Mouse (Mus musculus): ENCODE data around the gene Kremen1.
A peak's percentile ranks its signal among the peaks of the same experiment; 100 is the strongest.

Gene Kremen1

DNA sequence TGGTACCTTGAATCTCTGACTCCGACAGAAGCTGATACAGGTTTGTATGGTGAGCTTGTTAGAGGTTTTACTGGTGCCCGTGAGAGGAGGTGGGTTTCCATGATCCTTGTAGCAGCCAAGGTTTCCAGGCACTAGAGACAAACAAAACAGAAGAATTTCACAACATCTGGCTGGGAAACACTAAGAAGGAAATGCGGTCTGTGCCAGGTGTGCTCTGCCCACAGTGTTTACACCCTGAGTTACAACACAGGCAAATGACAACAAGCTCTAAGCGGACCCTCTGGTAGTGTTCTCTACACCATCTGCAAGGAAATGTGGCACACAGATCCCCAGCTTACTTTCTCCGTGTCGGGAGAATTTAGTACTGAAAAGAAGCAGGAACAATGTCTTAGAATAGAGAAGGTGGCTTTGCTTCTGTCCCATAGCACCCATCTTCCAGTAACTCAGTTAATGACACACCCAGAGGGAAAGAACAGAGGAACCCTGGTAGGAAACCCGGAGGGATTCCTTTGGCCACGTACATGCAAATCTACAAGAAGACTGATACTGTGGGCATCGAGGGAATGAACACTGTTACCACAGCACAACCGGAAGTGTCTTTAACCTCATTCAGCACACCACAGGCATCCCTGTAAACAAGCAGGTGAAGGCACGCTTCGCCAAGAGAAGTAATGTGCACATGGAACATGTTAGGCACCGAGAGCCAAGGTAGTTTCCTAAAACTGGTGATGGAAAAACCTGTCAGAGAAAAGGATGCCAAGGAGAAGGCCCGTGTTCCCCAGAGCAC is 45.8 kb downstream of the Kremen1 start:
- peak; percentile 56 for DNase-seq (ENCODE audit: low spot score)

DNA sequence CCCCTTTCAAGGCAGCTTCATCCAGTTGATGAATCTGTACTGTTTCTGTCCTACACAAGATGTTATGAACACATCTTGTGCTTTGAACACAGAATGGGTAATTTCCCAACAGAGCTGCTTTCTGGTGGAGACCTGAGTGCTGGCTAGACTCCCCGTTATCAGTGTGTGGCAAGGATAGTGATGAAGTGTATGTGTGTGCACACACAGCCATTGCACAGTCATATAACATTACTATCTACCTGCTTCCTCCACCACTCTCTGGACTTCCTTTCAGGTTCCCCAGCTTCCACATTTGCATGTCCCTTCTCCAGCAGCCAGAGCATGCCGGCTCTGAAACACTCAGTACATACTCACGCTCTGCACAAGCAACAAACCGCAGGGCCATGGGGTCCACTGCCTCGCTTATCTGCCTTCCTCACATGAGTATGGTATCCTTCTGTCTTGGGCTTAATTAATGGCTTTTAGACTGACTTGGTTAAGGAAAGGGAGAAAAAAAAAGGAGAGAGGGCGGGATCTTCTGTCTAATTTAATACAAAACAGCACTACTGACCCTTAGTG is 46.8 kb downstream of the Kremen1 start:
- no peak for DNase-seq (ENCODE audit: low spot score)

DNA sequence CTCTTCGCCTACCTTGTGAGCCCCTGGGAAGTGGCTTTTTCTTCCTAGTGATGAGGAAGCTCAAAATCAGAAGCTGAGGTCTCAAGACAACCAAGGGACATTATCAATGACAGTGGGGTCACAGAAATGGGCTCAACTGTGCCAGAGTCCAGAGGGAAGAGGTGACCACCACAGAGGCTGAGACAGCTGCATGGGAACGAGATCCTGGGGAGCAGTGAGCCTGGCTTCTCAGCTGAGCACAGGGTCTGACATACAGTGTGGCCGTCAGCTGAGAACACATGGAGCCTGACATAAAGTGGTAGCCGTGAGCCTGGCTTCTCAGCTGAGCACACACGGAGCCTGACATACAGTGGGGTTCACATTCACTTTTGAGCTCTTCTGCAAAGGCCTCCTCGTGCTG is 58.3 kb downstream of the Kremen1 start:
- no peak for DNase-seq (ENCODE audit: low spot score)

DNA sequence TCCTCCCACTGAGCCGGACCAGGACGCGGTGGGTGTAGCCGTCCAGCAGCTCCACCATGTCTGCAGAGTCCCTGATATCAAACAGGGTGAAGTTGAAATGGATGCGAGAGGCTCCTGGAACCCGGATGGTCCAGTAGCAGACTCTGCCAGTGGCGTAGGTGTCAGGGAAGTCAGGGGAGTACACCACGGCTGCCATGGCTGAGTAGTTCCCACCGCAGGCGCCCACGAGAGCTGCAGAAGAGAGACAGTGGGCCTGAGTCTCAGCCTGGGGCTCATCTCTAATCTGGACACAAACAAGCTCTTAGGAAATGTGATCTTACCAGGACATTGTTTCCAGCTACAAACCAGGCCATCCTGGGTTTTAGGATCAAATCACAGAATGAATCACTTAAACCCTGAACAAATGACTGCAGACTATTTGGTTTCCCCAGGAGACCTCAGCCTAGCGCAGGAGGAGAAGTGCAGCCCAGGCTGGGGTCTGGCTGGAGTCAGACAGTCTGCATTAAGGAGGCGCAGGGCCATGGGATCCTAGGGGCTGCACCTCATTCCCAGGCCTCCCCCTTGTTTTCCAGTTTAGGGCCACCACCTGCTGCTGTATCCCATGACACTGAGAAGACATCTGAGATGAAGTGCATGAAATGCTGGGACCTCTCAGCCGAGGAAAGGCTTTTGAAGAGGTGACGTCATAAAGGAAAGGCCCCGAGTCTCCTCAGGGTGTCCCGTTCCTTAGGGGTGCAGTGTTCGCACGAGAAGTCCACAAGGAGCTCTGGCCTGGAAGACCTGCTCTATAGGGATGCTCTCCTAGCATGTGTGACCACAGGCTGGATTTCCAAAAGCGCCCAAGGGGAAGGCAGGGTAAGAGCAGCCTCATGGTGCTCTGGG is 59.3 kb downstream of the Kremen1 start:
- DNase-seq (ENCODE audit: low spot score): no peak

DNA sequence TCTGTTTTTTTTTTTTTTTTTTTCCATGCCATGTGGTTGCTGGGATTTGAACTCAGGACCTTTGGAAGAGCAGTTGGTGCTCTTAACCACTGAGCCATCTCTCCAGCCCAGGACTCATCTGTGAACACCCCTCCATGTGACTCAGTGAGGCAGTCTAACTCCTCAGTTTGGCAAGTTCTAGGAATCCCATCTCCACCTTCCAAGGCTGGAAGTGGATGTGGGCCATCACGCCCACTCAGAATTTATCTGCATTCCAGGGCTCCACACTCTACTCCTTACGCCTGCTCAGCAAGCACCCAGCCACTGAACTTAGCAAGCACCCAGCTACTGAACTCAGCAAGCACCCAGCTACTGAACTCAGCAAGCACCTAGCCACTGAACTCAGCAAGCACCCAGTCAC is 61.5 kb downstream of the Kremen1 start:
- no peak for DNase-seq (ENCODE audit: low spot score)

DNA sequence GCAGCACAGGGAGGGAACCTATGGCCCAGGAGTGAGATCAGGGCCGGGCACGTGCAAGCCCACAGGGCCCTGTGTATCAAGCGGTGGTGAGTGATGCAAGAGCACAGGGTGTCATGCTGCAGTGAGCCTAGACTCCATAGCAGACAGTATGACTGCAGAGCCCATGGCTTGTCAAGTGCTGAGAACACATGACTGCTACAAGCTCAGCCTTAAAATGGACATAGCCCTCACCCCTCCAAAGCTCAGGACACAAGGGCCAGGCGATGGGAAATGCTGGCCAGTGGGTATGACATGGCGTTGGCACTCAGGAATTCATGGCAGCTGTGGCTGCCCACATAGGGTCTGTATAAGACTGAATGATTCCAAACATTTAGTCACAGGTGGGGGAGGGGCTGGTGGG is 64.3 kb downstream of the Kremen1 start:
- no peak for DNase-seq (ENCODE audit: low spot score)

DNA sequence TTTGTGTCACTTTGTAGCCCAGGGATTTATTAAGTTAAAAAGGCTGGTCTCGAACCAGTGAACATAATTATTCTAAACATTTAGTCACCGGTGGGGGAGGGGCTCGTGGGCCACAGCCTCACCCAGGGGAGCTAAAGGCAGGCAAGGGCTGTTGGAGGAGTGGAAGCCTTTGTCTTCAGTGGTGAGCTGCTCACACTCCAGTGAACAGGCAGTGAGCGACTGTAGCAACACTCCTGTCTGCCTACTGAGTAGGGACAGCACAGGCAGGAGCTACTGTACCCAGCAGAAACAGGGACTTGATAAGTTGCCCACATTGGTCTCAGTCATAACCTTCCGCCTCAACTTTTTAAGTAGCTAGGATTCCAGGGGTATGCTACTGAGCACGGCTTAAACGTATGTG is 64.8 kb downstream of the Kremen1 start:
- DNase-seq (ENCODE audit: low spot score): no peak

DNA sequence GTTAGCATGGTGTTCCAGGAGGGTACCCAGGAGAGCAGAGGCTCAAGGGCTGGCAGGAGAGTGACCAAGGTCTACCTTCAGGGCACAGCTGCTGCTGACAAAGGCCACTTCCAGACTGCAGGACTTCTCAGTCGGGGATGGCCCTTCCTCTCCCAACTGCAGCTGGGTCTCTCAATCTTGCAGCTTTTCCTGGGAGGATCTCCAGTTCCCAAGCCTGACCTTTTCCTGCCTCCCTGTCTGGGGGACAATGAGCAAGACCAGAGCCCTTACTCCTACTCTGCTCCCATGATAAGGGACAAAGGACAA is 67.8 kb downstream of the Kremen1 start:
- no peak for DNase-seq (ENCODE audit: low spot score)

DNA sequence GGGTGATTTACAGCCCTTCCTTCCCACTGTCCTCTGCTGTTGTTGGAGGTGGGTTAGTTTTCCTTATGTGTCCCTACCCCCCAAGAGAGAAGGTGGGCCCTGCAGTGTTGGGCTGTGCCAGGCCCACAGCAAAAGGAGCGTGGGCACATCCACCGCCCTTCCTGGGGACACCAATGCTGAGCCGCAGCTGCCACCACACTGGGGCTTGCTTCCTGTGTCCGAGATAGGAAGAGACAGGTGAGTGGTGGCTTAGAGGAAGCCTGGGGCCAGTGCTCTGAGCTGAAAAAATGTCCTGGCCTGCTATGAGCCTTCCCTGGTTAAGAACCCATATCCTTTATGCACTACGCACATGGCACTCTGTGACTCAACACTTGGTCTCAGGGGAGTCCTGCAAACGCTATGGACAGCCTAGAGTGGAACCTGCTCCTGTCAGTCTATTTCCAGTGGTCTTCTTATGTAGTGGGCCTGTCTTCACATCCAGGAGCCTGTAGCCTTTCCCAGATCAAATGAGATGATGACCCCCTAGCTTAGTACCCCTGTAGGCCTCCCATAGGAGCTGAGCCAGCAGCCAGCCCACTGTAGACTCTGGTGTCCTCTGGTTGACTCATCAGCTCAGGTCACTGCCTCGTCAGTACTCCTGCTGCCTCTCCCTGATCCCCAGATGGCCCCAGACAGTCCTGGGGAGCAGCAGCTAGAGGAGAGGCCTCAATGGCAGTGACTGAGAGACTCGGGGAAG is 68.3 kb downstream of the Kremen1 start:
- no peak for DNase-seq (ENCODE audit: low spot score)

DNA sequence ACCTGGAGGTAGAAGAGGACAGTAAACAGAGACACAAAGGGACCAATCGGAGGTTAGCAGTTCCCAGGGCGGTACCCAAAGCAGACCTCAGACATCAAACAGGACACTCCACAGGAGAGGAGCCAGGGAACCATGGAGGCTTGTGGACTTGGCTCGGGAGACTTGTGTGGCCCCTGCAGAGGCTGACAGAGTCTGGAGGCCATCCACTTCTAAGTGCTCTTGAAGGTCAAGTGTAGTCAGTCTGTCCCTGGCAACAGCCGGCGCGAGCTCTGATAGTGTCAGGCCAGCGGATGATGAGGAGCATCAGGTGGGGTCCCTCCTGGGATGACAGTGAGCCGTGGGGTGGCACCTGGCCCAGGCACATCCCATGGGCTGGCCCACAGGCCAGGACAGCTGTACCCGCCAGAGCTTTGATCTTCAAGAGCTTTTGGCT is 69.3 kb downstream of the Kremen1 start:
- DNase-seq (ENCODE audit: low spot score): no peak

DNA sequence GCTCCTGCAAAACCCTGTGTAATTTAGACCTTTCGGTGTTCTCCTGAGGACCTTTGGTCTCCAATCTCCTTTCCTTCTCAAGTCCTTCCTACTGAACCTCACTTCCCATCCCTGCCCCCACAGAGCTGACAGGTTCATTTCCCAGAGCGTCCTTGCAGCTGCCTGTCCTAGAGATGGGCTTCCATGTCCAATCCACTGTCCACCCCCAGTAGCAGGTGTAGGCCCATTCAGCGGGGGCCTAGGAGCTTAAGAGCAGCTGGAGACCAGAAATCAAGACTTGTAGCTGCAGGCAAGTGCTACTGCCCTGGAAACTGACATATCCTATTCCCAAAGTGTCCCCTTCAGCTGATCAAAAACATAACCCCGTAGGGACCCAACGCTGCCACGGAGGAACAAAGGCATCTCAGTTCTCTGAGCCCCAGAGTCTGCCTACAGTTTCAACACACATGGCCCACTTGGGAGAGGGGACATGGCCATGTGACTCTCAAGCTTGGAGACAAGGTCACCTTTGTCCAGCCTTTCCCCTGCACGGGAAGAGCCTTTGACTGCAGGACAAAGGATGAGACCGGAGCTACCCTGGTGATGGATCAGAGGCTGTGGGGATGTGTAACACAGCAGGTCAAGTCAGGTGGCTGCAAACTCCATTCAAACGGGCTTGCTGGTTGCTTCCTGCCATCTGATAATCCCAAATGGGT is 72.0 kb downstream of the Kremen1 start:
- DNase-seq (ENCODE audit: low spot score): no peak

DNA sequence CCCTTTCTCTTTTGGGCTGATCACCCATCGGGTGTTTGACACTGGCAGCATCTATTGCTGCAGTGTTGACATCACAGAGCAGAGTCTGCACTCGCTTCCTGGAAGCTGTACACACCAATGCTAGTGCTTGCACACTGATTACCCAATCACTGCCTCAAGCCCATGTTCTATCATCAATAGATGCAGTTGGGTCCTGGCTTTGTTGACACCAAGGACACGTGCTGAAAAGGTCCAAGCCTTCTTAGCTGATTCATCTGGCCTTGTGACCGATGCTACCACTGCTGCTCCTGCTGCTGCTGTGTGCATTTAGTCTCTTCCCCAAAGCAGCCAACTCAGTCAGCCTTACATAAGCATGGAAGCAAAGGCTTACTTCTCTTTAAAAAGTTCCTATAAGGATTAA is 73.2 kb downstream of the Kremen1 start:
- no peak for DNase-seq (ENCODE audit: low spot score)

DNA sequence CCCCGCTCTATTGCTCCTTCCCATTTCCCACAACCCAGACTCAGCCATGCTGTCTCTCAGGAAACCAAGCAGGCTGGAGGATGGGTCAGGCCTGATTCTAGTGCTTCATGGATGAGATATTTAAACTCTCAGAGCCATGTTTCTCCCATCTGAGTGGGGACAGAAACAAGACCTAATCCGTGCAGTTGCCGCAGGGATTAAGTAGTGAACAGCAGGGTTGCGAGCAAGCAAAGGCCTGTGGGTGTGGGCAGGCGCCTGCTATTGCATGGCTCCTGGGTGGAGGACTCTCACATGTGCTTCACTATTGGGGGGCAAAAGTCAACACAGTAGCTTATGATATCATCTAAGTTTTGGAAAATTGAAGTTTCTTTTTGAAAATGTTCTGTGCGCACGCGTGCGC is 76.5 kb downstream of the Kremen1 start:
- no peak for DNase-seq (ENCODE audit: low spot score)

DNA sequence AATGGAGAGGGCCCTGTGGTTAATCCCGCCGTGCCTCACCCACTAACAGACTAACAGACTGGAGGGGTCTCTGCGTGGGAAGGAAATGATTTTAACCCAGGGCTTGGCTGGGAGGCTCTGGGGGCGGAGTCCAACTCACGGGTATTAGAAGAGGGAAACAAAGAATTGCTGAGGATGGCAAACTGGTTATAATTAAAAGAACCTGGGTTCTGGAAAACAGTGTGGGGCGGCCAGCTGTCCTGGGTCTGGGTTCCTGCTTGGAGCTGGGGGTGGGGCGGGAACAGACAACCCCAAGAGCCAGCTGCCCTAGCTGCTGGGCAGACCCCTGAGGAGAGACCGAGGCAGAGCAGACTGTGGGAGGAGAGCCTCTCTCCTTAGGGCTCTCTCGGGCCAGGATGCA is 77.1 kb downstream of the Kremen1 start:
- no peak for DNase-seq (ENCODE audit: low spot score)

DNA sequence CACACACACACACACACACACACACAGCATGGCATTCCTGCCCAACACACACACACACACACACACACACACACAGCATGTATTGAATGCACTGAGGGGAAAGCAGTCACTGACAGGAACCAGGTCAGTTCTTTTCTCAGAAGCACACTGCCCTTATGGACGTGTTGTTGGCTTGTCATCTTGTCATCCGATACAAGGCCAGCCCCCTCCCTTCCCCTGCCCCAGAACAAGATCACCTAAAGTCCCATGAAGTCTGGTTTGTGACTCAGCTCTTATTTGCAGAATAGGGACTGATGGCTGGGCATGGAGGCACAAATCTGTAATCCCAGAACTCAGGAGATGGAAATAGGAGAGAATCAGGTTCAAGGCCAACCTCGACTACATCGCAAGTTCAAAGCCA is 78.5 kb downstream of the Kremen1 start:
- no peak for DNase-seq (ENCODE audit: low spot score)

DNA sequence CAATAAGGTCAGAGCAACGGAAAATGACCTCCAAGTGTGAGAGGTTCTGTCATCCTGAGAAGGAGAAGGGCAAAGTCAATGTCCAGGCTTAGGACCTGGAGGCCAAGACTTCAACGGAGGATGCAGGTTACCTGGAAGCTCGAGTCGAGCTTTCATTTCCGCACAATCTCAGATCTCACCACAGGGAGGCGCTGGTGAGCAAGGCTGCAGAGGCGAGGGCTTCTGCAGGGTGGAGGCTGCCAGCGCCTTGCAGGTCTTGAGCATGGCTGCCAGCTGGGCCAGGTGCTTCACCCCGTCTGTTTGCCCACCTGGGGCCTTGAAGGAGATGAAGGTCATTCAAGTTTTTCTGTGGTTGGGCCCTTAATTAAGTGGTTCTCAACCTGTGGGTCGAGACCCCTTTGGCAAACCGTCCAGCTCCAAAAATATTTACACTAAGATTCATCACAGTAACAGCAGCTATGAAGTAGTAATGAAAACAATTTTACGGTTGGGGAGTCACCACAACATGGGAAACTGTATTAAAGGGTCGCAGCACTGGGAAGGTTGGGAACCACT is 79.4 kb downstream of the Kremen1 start:
- peak; percentile 87 for DNase-seq (ENCODE audit: low spot score)

DNA sequence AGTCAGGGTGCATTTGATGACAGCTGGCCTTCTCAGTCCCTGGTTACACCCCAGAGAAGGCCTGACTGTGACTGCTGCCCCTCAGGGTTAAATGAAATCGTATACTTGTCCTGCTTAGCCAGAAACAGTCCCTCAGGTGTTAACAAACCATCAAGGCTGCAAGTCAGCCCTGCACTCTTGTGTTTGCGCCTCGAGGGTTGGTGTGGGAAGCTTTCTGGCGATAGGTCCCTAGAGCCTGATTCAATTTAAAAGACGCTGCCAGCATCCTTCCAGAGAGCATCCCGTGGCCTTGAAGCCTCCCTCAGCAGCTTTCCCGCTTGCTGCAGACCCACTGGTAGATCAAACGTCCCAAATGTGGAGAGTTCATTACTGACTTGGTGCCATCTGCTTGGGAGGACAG is 82.0 kb downstream of the Kremen1 start:
- DNase-seq (ENCODE audit: low spot score): no peak

DNA sequence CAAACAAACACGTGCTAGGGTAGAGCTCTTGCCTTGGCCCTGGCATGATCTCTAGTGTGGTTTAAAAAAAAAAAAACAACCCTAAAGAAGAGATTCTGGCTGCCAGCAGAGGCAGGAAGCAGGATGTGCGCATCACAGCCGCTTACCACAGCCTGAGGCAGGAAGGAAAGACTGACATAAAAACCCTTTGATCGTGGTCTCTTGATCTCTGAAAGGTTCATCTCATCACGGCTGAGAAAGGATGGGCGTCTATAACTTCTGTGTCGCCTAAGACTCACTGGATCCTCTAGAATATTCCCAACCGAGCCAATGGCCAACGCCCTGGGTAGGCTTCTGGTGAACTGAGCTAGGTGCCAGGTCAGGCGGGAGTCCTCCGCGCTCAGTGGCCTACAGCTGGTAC is 84.2 kb downstream of the Kremen1 start:
- peak; percentile 91 for DNase-seq (ENCODE audit: low spot score)

DNA sequence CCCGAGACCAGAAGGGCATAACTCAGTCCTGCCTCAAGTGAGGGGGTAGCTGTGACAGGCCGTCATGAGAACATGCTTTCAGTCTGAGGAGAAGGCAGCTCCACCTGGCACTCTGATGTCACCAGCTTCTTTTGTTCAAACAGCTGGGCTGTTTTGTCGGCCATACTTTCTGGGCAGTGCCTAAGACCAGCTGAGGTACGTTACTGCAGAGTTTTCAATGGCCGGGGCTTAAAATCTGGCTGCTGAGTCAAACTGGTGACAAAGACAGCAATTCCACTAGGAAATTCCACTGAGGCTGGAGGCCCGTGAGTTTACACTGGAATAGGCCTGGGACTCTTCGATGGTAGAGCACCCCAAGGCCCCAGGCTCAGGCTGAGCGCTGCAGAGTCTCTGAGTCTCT is 84.7 kb downstream of the Kremen1 start:
- DNase-seq (ENCODE audit: low spot score): peak; percentile 60

DNA sequence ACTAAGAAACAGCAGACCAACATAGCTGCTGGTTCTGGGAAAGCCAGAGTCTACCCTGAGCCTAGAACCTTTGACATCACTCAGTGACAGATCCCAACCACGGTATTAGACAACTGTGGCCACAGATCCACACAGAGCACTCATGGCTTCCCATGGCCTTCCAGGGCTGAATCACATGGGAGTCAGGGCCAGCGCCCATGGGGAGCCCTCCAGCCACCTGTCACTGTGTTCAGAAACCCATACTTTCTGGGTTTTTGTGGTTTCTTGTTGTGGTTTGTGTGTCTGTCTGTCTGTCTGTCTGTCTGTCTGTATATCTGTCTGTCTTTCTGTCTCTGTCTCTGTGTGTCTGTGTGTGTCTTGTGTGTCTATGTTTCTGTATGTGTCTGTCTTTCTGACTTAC is 85.5 kb downstream of the Kremen1 start:
- peak; percentile 29 for DNase-seq (ENCODE audit: low spot score)

DNA sequence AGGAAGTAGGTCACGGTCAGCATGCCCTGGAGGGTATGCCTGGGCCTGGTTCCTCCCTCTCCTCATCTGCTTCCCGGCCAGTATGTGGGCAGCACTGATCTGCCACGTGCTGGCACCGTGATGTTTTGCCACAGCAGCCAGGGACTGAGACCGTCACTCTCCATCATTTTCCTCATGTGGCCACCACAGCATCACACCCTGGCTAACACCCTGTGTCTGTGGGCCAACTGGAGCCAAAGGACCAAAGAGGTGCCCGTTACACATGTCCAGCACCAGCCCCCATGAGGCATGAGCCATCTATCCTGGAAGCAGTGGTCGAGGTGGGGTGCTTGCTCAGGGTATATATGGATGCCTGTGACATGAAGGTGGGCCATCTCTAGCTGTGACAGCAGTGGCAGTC is 86.2 kb downstream of the Kremen1 start:
- DNase-seq (ENCODE audit: low spot score): no peak

DNA sequence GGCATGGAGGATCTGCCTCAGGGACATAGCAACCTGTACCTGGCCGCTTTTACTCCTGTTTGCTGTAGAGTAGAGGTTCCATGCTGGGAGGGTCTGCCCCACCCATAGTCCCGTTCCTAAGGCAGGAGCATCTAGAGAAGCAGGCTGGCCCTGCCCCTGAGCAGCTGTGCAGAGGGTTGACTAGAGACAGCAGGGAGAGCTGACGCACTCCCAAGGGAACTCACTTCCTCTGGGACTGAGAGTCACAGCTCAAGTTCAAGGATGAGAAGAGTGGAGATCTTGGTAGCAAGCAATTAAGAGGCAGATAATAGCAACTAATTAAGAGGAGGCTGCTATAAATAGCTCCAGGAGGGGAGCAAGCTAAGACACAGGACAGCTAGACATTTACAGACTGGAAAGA is 88.5 kb downstream of the Kremen1 start:
- no peak for DNase-seq (ENCODE audit: low spot score)

All from T-cell, adult 2 months (primary cell).